10 mouse cellular contexts compared by ENCODE assay signal in the genomic region with DNA sequence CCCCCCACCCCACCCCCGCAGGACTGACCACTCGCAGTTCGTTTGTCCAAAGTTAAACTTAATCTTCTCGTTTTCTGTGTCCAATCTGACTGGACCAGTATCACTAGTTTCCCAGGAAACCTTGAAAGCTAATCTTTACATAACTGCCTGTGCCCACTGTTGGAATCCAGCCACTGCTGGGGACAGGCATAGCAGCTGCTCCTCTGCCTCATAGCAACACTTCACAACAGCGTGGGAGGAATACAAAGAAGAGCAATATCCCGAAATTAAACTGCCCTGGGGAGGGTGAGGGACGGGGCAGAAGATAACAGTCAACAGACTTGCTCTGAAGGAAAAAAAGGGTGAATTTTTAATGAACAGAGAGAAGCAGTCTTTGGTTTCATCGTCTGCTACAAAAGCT.
DNase-seq lines count a peak whose midpoint lies in the region; ATAC-seq and TF ChIP-seq lines count a peak whose summit lies in the region.
"Had no signal": no experiment of that assay in that cellular context is flagged by ENCODE, and none has a peak within 500 bp of the region (broad histone marks: within the 10 kb centered on the region; RNA-seq: fewer than 3 reads in every experiment).

No protein-coding gene starts in this region.

- no peak for TF ChIP-seq POLR2A in myocyte (IDR thresholded peaks at IDR 0.05; ENCODE audit: insufficient read length, low read depth)
- no peak for TF ChIP-seq POLR2A in kidney, adult 2 months (IDR thresholded peaks at IDR 0.05; ENCODE audit: low read depth, low read length)

- H3K4me1 ChIP-seq in embryonic facial prominence, embryonic 14.5 days (ENCODE audit: control insufficient read depth, insufficient read depth, low read length): no peaks in the 10 kb centered on the region
- peaks cover 4% of the 10 kb centered on the region; the same call in 1 of the 2 replicates for H3K4me1 ChIP-seq in embryonic facial prominence, embryonic 10.5 days
- H3K4me1 ChIP-seq in forebrain, embryonic 15.5 days: peaks cover 8% of the 10 kb centered on the region
- H3K4me1 ChIP-seq in kidney, adult 2 months (ENCODE audit: control insufficient read depth, insufficient read depth, low read length): no peaks in the 10 kb centered on the region
- H3K4me1 ChIP-seq: limb, embryonic 13.5 days; stomach, embryonic 15.5 days had no signal

- H3ac ChIP-seq in myocyte (ENCODE audit: control insufficient read depth, insufficient read length): no peak overlapping the region

- no peaks in the 10 kb centered on the region for H3K27me3 ChIP-seq in embryonic facial prominence, embryonic 14.5 days (replicated peaks; ENCODE audit: control insufficient read depth, insufficient read depth, low read length)
- H3K27me3 ChIP-seq in embryonic facial prominence, embryonic 10.5 days (replicated peaks; ENCODE audit: low read depth, poor library complexity, severe bottlenecking): no peaks in the 10 kb centered on the region
- no peaks in the 10 kb centered on the region for H3K27me3 ChIP-seq in forebrain, embryonic 15.5 days
- H3K27me3 ChIP-seq in myocyte (ENCODE audit: control insufficient read depth, insufficient read depth, insufficient read length): no peaks in the 10 kb centered on the region
- H3K27me3 ChIP-seq in kidney, adult 2 months (replicated peaks; ENCODE audit: control insufficient read depth, insufficient read depth, low read length): no peaks in the 10 kb centered on the region
- H3K27me3 ChIP-seq: limb, embryonic 13.5 days; stomach, embryonic 15.5 days had no signal

- H3K9me3 ChIP-seq in embryonic facial prominence, embryonic 14.5 days (ENCODE audit: control insufficient read depth, low read length): no peaks in the 10 kb centered on the region
- H3K9me3 ChIP-seq in embryonic facial prominence, embryonic 10.5 days: no peaks in the 10 kb centered on the region
- H3K9me3 ChIP-seq in forebrain, embryonic 15.5 days: no peaks in the 10 kb centered on the region
- H3K9me3 ChIP-seq: limb, embryonic 13.5 days; stomach, embryonic 15.5 days had no signal

- no peak for TF ChIP-seq CTCF in kidney, adult 2 months (conservative IDR thresholded peaks at IDR 0.05; ENCODE audit: insufficient read depth, insufficient read length, low read depth, low read length)

- H3K4me3 ChIP-seq in embryonic facial prominence, embryonic 14.5 days (ENCODE audit: low read depth, low read length): no peak overlapping the region
- H3K4me3 ChIP-seq in embryonic facial prominence, embryonic 10.5 days: no peak overlapping the region
- H3K4me3 ChIP-seq in forebrain, embryonic 15.5 days: no peak overlapping the region
- H3K4me3 ChIP-seq in myocyte: peak overlapping the region; percentile 2
- no peak overlapping the region for H3K4me3 ChIP-seq in kidney, adult 2 months (ENCODE audit: insufficient read depth, low read depth, low read length)
- H3K4me3 ChIP-seq: limb, embryonic 13.5 days; stomach, embryonic 15.5 days had no signal

- 57% methylated on average over 8 of the region's 8 CpGs for WGBS in embryonic facial prominence, embryonic 14.5 days
- WGBS in embryonic facial prominence, embryonic 10.5 days: 73% methylated on average over 8 of the region's 8 CpGs
- 27% methylated on average over 8 of the region's 8 CpGs for WGBS in forebrain, embryonic 15.5 days
- 58% methylated on average over 8 of the region's 8 CpGs for WGBS in kidney, adult 2 months

- peak; percentile 76 for DNase-seq in embryonic facial prominence, embryonic 14.5 days (ENCODE audit: low spot score)
- no peak for DNase-seq in embryonic facial prominence, embryonic 10.5 days (ENCODE audit: low spot score)
- DNase-seq in layer of hippocampus, adult 9-11 months: peak; percentile 89
- no peak for DNase-seq in kidney, adult 2 months
- DNase-seq in heart, postnatal 36 days: no peak
- no peak for DNase-seq in heart, postnatal 4 days

- H3K4me2 ChIP-seq in embryonic facial prominence, embryonic 14.5 days (ENCODE audit: low read depth, low read length): no peak overlapping the region
- H3K4me2 ChIP-seq in forebrain, embryonic 15.5 days (replicated peaks): peak overlapping the region; percentile 12; the same call in 1 of the 2 replicates
- peak overlapping the region; percentile 77 for H3K4me2 ChIP-seq in myocyte (ENCODE audit: low read depth)
- H3K4me2 ChIP-seq: limb, embryonic 13.5 days; stomach, embryonic 15.5 days had no signal

- H3K27ac ChIP-seq in embryonic facial prominence, embryonic 14.5 days (replicated peaks; ENCODE audit: low read depth, low read length): no peak overlapping the region
- no peak overlapping the region for H3K27ac ChIP-seq in embryonic facial prominence, embryonic 10.5 days (replicated peaks)
- 0 out of 2 replicates have a peak overlapping the region, but pooled peaks have one; percentile 14 for H3K27ac ChIP-seq in forebrain, embryonic 15.5 days (replicated peaks)
- H3K27ac ChIP-seq in kidney, adult 2 months (ENCODE audit: insufficient read depth, low read depth, low read length): no peak overlapping the region
- H3K27ac ChIP-seq: limb, embryonic 13.5 days; stomach, embryonic 15.5 days had no signal

- intact Hi-C loops in heart, postnatal 36 days (cut with DNase I): loop anchor here (2.0 to 5.0 kb wide), 4 partner anchors 75 to 1024 kb away; no protein-coding TSS in a partner anchor

- ATAC-seq in embryonic facial prominence, embryonic 14.5 days (ENCODE audit: low read depth): peak; percentile 53; the same call in 1 of the 2 replicates
- peak; percentile 82 for ATAC-seq in forebrain, embryonic 15.5 days (replicated peaks)

- no peak overlapping the region for H3K9ac ChIP-seq in embryonic facial prominence, embryonic 14.5 days (ENCODE audit: low read depth, low read length)
- H3K9ac ChIP-seq in forebrain, embryonic 15.5 days (replicated peaks): no peak overlapping the region
- H3K9ac ChIP-seq: limb, embryonic 13.5 days; stomach, embryonic 15.5 days had no signal

- no peaks in the 10 kb centered on the region for H3K36me3 ChIP-seq in embryonic facial prominence, embryonic 14.5 days (ENCODE audit: control insufficient read depth, insufficient read depth, low read length)
- H3K36me3 ChIP-seq in embryonic facial prominence, embryonic 10.5 days (replicated peaks): no peaks in the 10 kb centered on the region
- no peaks in the 10 kb centered on the region for H3K36me3 ChIP-seq in forebrain, embryonic 15.5 days
- no peaks in the 10 kb centered on the region for H3K36me3 ChIP-seq in myocyte (ENCODE audit: control insufficient read depth, insufficient read depth)
- H3K36me3 ChIP-seq in kidney, adult 2 months (ENCODE audit: control insufficient read depth, insufficient read depth, low read length): no peaks in the 10 kb centered on the region
- H3K36me3 ChIP-seq: limb, embryonic 13.5 days; stomach, embryonic 15.5 days had no signal

- H3K79me2 ChIP-seq in myocyte (ENCODE audit: control insufficient read depth, insufficient read depth): no peaks in the 10 kb centered on the region

TF ChIP-seq in myocyte, 11 proteins besides CTCF, POLR2A, EP300 and RAD21:
- TF ChIP-seq MYOD1 (IDR thresholded peaks at IDR 0.05; ENCODE audit: control insufficient read depth in 1 of 3, insufficient read length in 2 of 3, low read depth in 2 of 3) (peak; percentile 86 to 94 (median 91)), MYOG (IDR thresholded peaks at IDR 0.05; ENCODE audit: control insufficient read depth in 1 of 3, insufficient read depth in 1 of 3, insufficient read length in 2 of 3, low read depth in 2 of 3) (peak in 2 of 3 experiments; percentile 67 to 84), TCF12 (IDR thresholded peaks at IDR 0.05; ENCODE audit: insufficient read depth, poor library complexity, severe bottlenecking) (peak; percentile 68), USF1 (IDR thresholded peaks at IDR 0.05; ENCODE audit: low read depth) (no peak), CEBPB (IDR thresholded peaks at IDR 0.05; ENCODE audit: insufficient read depth, poor library complexity, severe bottlenecking) (no peak), POLR2AphosphoS2 (IDR thresholded peaks at IDR 0.05; ENCODE audit: insufficient read length, low read depth) (no peak)

Comparison
In these comparisons a context has a peak if more than half of its experiments do, and no peak if none do; other contexts are left out.
1. DNase-seq: peak in embryonic facial prominence, embryonic 14.5 days (single experiment) and layer of hippocampus, adult 9-11 months (single experiment); none in embryonic facial prominence, embryonic 10.5 days (single experiment), kidney, adult 2 months (single experiment), heart, postnatal 36 days (0 of 2) and heart, postnatal 4 days (single experiment).